Mouse (Mus musculus) heart, postnatal 4 days (tissue): Measurements from ENCODE around the gene Uqcr11. TPM values are rescaled to one million over a fixed set of nuclear protein-coding genes. Genes with fewer than 3 reads are reported as not detected.

Experiments
- DNase-seq: peaks from one replicate; pipeline ENCODE4 v3.0.0; 2021
- total RNA-seq, 2 experiments: library from RNA; stranded (reverse); gene quantifications; 2 replicates each; pipeline ENCODE4 v1.2.3; 2021

Uqcr11 gene
- total RNA-seq, result 1,000 to 10,000 TPM; 1,257 to 1,372 TPM

DNA sequence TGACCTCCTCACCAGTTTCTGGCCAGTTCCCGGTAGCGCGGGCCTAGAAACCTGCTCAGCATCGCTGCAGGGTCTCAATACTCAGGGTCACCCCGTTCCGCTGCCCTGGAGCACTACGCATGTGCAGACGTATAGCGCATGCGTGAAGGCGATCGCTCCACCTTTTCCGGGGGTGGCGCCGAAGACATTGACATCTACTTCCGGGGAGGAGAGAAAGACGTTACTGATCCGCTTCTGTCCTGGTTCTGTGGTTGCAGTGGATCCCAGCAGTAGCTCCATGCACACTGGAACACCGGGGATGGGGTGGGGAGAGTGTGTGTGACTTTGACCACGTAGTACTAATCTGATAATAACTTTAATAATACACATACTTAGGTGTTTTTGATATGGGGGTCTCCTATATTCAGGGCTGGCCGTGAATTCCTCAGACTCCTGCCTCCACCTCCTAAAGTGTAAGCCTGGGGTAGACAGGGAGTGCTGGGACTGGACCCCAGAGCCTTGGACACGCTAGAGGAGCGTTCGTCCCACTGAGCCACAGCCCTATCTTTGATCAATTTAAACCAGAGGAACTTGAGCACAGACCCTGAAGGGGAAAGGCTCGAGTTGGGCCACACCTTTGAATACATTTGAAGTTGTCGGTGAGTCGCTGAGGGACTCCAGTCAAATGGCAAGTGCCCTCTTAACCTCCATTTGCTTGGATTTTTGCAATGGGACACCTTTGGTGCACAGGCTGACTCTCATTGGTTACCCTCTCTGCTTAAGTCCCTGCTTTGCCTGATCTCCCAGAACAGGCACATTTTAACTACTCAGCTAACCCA is at the start of gene Uqcr11:
Uqcr11 (minus strand) TSS at position 147 of the 818 bp plus-strand sequence.
- DNase-seq, result peak; percentile 94

DNA sequence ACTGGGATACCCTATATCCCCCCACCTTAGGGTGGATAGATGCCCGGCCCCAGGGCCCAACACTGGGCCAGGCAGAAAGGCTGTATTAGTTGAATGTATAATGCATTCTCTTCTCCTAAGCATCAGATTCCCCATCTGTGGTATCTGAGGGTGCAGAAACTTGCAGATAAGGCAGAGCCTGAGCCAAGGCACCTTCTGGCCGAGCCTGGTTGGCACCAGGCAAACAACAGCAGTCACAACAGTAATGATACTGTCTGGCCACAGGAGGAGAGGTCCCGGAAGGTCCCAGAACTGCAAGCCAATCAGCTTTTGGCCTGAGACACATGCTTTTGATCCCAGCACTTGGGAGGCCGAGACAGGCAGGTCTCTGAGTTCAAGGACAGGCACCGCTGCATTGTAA is 49.1 kb upstream of the Uqcr11 start:
- DNase-seq, result no peak

DNA sequence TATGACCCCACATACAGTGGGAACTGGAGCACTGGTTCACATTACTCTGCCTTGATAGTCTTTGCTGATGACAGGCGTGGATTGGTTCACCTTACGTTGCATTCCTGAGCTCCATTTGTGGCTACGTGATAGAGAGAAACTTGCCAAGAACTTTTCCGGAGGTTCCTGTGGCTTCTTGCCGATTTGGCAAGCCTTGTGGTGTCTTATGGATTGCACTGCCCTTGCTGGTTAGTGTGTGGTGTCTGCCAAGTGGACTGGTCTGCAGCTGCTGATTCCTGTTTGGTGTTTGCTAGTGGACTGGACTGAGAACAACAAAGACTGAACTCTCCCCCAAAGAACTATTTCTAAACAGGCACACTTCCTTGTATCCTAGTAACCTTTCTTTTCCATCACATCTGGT is 48.2 kb upstream of the Uqcr11 start:
- DNase-seq, result no peak

DNA sequence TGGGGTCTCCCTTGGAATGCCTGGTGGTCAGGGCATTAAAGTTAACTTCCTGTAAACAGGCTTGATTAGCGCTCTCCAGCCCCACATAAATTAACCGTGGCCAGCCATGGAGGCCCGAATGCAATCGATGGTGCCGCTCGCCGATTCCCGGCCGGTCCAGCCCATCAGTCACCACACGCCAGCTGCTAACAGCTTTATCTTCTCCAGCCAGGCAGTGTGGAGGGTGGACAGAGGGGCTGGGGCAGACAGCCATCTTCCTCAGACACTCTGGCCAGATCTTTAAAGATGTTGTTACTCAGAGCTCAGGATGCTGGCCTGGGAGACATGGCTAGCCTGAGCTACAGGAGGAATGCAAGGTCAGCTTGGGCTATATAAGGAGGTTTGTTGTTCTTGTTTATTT is 47.0 kb upstream of the Uqcr11 start:
- DNase-seq, result no peak

DNA sequence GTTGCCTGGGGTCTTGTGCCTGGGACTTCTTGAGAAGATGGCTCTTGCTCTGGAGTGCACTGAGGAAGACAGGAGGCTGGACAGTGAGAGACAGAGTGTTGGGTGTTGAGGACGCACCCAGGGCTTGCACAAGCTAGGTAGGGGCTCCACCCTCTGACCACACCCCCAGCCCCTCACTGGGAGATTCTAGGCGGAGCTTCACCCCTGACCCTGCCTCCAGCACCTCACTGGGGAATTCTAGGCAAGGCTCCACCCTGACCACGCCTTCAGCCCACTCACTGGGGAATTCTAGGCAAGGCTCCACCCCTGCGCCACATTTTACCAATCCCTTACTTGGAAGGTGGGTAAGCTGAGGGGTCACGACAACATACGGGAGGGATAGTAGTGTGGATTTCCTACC is 44.0 kb upstream of the Uqcr11 start:
- DNase-seq, result no peak

DNA sequence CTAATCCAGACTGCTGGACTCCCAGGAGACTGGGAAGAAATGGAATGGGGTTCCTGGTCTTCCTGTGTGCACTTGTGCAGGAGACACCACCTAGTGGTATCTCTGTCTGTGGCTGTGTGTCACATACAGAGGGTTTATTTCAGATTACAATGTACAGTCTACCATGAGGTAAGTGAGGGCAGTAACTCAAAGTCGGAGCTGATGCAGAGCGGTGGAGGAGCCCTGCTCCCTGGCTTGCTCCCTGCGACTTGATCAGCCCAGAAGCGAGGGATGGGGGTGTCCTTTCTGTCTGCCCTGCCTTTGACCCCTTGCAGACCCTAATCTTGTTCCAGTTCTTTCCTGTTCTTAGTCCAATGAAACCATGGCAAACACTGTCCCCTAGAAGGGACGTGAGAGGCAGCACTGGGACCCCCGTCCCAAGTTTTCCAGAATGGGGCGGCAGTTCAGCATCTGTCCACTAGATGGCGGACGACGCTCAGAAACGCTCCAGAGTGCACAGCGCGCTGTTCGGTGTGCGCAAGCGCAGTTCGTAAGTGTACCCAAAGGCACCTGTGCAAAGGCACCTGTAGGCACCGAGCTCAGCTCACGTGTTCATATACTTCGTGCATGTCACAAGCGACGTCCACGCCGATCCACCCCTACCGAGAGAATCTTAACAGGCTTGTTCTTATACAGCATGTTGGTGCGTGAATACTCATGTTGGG is 39.4 kb upstream of the Uqcr11 start:
- peak; percentile 83 for DNase-seq

DNA sequence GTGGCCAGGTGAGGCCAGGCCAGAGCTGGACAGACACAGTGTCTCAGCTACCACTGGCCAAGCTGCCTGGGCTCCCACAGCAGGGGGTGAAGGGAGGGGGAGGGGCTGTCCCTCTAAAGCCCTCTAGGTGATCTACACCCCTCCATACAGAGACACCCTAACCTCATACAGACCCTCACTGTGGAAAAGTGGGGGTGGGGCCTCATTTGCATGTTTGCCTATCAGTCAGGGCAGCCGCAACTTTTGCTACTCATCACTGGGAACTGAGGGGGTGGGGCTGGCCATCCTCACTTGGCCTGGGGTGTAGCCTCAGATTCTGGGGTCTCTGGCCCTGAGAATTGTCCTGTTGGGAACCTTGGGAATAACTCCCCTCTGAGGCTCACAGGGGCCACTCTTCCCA is 38.4 kb upstream of the Uqcr11 start:
- no peak for DNase-seq

DNA sequence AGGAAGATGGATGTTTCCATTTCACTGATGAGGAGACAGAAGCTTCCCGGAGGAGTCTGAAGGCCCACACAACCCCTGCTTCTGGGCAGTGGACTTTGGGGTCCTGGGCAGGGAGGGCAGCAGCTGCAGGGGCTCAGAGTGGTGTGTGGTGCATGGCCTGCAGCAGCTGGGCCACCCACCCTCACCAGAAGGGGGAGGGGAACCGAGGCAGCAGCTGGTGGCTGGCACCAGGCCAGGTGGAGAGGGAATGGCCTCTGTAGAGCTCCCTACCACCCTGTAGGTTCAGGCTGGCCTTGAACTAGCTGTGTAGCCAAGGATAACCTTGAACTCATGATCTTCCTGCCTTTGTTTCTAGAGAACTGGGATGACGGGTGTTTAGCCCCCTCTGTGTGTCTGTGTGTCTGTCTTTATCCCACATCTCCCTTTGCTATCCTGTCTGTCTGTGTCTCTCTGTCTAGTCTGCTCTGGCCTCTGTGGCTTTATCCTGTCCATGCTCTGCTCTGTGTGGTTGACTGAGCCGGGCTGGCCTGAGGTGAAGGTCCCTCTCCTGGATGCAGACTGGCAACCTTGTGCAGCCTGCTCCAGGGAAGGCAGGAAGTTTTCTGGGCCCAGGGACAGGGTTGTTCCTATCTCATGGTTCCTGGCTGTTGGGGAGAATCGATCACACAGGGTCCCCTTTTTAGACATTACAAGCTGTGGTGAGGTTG is 37.9 kb upstream of the Uqcr11 start:
- DNase-seq, result peak; percentile 49

DNA sequence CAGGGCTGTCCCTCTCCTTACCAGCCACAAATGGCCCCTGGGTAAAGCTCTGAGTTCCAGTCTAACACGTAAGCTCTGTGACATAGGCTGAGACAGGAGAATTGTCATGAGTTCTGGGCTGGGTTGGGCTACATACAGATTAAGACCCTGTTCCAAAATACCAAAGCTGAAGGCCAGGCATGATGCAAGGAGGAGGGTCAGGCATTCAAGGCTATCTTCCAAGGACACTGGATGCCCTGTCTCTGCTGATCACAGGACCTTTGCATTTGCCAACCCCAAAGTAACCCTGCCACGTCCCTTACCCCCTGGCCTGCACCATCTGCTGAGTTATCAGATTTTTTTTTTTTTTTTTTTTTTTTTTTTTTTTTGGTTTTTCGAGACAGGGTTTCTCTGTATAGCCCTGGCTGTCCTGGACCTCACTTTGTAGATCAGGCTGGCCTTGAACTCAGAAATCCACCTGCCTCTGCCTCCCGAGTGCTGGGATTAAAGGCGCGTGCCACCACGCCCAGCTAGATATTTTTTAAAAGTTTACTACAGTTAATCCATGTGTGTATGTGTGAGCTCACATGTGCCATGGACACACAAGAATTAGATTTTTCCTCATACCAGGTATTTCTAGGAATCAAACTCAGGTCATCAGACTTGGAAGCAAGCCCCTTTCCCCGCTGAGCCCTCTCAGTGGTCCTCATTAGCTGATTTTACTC is 37.1 kb upstream of the Uqcr11 start:
- no peak for DNase-seq

DNA sequence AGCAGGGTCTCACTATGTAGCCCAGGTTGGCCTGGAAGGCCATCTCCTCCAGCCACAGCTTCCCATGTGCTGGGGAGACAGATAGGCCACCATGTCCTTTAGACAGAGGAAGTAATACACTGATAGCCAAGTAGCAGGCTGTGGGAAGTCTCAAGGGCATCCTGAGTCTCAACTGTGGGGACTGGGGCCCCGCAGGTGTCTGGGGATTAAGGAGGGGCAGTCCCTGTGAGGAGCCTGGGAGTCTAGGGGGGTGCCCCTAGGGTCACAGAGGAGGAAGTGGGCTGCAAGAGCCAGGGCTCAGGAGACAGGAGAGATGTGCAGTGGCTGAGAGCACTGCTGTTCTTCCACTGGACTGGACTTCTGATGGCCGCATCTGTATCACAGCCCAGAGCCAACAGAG is 36.4 kb upstream of the Uqcr11 start:
- no peak for DNase-seq

DNA sequence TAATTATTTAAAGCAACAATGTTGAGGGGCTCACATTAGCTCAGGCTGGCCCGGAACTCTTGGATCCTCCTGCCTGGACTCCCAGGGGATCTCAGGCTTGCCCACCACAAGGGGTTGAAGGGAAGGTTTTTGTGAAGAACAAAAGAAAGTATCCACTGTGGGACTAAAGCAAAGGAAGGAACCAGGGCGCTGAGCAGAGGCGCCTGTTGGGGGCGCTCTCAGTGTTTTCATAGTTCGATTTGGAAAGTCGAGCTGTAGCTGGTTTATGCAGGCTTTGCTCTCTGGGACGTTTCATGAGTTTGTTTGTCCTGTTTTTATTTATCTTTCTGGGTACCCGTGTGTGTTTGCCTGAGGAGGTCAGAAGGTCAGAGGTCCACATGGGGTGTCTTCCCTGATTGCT is 35.0 kb upstream of the Uqcr11 start:
- DNase-seq, result no peak

DNA sequence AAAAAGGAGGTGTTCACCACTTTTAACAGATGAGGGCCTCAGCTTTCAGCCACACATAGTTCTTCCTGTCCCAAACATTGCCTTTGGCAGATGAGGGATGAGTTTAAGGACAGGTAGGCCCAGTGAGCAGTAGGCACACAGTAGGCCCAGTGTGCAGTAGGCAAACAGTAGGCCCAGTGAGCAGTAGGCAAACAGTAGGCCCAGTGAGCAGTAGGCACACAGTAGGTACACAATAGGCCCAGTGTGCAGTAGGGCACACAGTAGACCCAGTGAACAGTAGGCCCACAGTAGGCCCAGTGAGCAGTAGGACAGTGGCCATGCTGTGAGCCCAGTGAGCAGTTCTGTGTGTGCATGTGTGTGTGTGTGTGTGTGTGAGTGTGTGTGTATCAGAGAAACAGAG is 33.4 kb upstream of the Uqcr11 start:
- DNase-seq, result no peak

DNA sequence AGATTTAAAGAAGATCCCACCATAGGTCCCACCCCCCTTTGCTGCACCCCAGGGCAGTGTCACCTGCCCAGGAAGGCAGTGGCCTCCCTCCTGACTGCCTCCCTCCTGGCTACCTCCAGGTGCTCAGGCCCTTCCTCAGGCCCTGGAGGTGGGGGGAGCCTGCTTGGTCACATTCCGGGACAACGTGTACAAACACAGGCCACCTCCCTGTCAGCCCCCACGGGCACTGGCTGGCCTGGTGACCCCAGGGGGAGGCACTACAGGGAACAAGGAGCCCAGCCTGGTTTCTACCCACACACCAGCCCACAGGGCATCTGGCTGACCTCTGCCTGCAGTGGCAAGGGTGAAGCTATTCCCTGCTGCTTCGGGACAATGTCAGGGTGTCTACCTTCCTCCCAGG is 31.3 kb upstream of the Uqcr11 start:
- DNase-seq, result no peak

DNA sequence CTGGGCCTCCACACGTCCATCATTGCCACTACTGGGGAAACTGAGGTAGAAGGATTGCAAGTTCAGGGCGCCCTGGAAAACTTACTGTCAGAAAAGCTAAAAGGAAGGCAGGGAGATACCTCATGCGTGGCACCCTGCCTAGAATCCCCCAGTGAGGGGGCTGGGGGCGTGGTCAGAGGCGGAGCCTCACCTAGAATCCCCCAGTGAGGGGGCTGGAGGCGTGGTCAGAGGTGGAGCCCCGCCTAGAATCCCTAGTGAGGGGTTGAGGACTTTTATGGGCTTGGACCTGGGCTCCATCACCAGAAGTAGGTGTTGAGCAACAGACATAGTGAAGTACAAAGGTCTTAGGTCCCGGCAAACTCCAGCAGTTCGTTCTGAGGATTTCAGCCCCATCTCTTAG is 29.6 kb upstream of the Uqcr11 start:
- peak; percentile 43 for DNase-seq

DNA sequence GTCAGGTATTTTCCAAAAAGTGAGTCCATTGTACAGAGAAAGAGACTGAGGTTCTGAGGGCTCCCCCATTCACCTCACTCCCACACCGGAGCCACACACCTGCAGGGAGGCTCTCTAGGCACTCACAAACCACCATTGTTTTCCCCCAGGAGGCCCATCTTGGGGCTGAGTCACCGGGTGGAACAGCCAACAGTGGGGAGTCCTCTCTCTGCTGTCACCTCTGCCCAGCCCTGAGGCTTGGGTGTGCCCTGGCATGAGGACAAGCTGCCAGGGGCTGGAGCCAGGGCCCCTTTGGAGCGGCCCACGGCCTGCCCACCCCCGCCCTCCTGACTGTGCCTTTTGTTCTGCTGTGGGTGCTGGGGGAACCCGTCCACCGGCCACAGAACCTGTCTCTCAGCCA is 29.1 kb upstream of the Uqcr11 start:
- no peak for DNase-seq

DNA sequence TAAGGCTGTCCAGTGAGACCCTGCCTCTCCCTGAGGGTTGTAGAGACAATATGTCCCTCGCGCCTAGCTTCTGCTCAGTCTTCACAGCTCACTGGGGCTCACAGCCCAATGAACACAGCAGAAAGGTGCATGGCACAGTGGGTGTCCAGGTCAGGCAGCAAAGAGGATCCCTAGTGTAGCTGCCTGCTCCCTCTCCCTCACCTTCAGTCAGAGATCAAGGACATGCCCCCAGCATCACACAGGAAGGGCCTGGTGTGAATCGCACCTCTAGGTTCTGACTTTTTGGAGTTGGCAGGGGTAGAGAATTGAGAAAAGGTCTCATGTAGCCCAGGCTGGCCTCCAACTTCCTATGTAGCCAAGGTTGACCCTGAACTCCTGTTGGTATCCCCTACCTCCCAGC is 28.2 kb upstream of the Uqcr11 start:
- DNase-seq, result no peak

DNA sequence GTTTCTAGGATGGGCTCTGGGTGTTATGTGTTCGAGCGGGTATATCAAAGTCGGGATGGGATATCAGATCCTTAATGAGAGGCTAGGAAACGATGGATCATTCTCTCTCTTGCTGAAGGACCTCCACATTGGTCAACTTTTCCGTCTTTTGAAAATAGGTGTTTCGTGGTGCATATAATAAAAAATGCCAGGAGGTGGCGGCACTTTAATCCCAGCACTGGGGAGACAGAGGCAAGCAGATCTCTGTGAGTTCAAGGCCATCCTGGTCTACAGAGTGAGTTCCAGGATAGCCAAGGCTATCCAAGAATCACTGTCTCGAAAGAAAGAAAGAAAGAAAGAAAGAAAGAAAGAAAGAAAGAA is 27.6 kb upstream of the Uqcr11 start:
- DNase-seq, result no peak

DNA sequence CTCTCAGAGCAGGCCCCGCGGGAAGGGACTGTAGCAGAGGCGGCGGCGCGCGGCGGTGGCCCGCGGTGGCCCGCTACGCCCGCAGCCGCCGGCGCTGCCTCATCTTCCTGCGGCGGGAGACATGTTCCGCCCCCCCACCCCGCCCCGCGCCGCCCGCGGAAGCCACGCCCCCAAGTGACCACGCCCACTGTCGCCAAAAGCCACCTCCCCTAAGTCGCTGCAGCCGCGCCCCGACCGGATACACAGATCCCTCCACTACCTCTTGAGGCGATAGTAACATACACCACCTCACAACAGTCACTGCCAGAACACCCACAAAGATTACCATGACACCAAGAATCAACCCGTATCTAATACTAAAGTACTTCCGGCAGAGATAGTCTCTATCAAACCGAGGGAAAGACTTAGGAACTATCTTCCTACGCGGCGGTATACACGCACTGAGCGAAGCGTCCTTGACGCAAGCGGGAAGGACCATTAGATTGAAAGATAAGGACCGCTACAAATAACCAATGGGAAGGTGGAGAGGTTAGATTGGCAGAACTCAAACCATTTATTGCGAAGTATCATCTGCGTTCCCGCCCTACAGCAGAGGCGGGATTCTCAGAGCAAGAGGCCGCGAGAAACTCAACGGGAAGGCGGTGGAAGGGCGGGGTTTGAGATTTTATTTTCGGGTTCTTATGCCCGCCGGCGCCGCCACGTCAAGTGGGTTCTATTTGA is 27.0 kb upstream of the Uqcr11 start, which contains the start of gene Tcf3:
Tcf3 (minus strand) TSS at position 135 of the 720 bp plus-strand sequence.
- peak; percentile 96 for DNase-seq

DNA sequence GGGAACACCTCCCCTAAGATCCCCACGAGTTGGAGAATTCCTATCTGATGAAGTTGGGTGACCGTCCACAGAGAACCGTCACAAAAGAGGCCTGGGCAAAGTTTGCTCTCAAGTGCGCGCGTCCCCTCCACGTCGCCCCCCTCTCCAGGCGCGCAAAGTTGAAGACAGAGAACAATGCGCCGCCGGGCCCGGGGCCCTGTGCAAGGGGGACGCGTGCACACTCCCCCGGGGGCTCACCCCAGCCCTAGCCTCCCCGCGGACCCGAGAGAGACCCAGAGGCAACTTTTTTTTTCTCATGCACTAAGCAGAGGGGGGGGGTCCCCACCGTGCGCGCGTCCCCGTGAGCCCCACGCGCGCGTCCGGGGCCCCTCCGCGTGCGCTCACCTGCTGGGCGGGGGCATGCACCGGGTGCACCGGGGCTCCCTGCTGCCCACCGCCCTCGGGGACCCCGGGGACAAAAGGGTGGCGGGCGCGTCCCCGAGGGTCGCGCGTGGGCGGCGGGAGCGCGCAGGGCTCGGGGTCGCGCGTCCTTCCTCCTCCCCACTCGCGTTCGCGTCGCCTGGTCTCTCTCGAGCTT is 26.4 kb upstream of the Uqcr11 start:
- DNase-seq, result peak; percentile 56

DNA sequence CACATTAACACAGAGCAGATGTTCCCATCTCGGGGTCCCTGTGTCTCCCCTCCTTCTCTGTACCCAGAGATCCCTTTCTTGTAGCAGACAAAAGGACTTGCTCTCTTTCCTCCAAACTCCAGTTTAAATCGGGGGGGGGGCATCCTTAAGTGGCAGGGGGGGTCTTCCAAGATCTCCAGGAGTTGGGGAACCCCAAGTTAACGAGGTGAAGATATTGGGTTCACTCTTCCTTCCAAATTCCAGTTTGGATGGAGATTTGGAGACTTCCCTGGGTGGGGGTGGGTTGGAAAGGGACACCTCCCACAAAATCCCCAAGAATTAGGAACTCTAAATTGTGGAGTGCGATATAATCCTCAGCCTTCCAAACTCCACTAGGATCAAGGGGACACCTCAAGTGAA is 25.8 kb upstream of the Uqcr11 start:
- no peak for DNase-seq

DNA sequence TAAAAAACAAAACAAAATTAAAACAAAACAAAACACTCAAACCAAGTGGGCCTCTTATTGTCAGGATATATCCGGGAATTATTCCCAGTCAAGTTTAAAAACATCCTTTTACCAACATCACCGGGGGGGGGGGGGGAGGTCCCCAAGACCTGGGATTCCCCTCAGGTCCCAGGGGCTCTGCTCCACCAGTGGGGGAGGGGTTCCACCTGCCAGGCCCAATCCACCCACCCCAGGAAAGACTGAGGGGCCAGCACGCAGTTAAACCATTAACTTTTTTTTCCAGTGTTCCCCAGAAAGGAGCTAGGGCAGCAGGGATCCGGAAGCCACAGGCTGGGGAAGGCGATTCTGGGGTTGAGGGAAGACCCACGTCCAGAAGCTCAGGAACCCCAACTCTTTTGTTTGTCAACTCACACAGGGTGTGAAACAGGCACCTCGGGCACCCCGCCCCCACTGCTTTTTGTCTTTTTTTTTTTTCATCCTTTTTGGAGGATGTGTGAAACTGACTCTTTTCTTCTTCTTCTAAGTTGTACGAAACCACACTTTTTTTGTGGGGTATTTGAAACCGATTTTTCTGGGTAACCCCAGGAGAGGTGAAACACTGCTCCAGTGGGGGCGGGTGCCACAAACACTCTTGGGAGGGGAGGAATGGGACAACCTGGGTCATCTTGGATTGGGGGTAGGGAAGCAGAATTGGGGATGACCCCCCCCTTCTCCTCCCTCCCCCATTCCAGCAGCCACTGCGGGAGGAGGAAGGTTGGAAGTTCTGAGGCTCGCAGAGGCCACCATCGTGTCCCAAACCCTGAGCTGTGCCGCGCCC is 25.1 kb upstream of the Uqcr11 start:
- no peak for DNase-seq
